Mouse (Mus musculus) neural tube, embryonic 15.5 days (tissue): ENCODE results near the gene Olfr922. TPM values are rescaled to one million over a fixed set of nuclear protein-coding genes. Genes with fewer than 3 reads are reported as not detected.

Experiments used
- ATAC-seq: fragments of 200-750 bp; cut with Nextera tagmentation; 2 replicates; pipeline ENCODE4 v1.8.0; 2017; ENCODE audit warnings: mild to moderate bottlenecking, moderate TSS enrichment, moderate library complexity; ENCODE audit not compliant: low FRiP score
- H3K27ac ChIP-seq: fragments of 300-500 bp; sonication (generic); replicated peaks from 2 replicates; pipeline ENCODE4 v1.5.1; 2015; ENCODE audit warnings: mild to moderate bottlenecking, inconsistent platforms
- H3K27me3 ChIP-seq: fragments of 300-500 bp; sonication (generic); replicated peaks from 2 replicates; pipeline ENCODE4 v1.6.1; 2015; ENCODE audit warnings: inconsistent platforms
- H3K36me3 ChIP-seq: fragments of 300-500 bp; sonication (generic); 2 replicates; pipeline ENCODE4 v1.6.1; 2015; ENCODE audit warnings: inconsistent platforms
- H3K4me1 ChIP-seq: fragments of 300-500 bp; sonication (generic); 2 replicates; pipeline ENCODE4 v1.6.1; 2015; ENCODE audit warnings: inconsistent platforms
- H3K4me2 ChIP-seq: fragments of 300-500 bp; sonication (generic); 2 replicates; pipeline ENCODE4 v1.6.1; 2015; ENCODE audit warnings: inconsistent platforms, mild to moderate bottlenecking, moderate library complexity
- H3K4me3 ChIP-seq: fragments of 300-500 bp; sonication (generic); replicated peaks from 2 replicates; pipeline ENCODE4 v1.5.1; 2015; ENCODE audit warnings: mild to moderate bottlenecking, inconsistent platforms
- H3K9ac ChIP-seq: fragments of 300-500 bp; sonication (generic); replicated peaks from 2 replicates; pipeline ENCODE4 v1.6.1; 2015; ENCODE audit warnings: mild to moderate bottlenecking, inconsistent platforms
- H3K9me3 ChIP-seq: fragments of 300-500 bp; sonication (generic); replicated peaks from 2 replicates; pipeline ENCODE4 v1.6.1; 2016; ENCODE audit warnings: inconsistent platforms
- WGBS: fragments of 180-500 bp; shearing (Covaris S2); methylation state at CpG from one replicate; pipeline ENCODE4 v1.1.7; 2015; ENCODE audit warnings: mixed read lengths; 5-methylcytosine and 5-hydroxymethylcytosine counted together
- polyA plus RNA-seq: library from polyadenylated mRNA; unstranded; fragments of >200 nt; fragmentation: Nextera tagmentation; extraction: Ambion mirVana; gene quantifications from 2 replicates; pipeline ENCODE4 v1.2.1, GENCODE M21; 2015

The Olfr922 gene
- polyA plus RNA-seq = not detected in 2 replicates

- Histone ChIP-seq H3K27ac (no peak within 1 kb of the TSS), H3K9ac (no peak within 1 kb of the TSS), H3K9me3 (no peaks in the 10 kb centered on the region), H3K4me3 (no peak within 1 kb of the TSS), H3K4me2 (no peak within 1 kb of the TSS), H3K27me3 (no peaks in the 10 kb centered on the region), H3K4me1 (no peaks in the 10 kb centered on the region), H3K36me3 (no peaks in the 10 kb centered on the region)
- no peak for ATAC-seq
- 61% methylated on average over 2 of the region's 2 CpGs for WGBS
These were observed at the start of gene Olfr922 for GRCm38 (mm10) chr9:38814314-38814713. TSS of gene Olfr922 (plus strand) at chr9:38814614.

- H3K4me2 ChIP-seq = no peak within 1 kb of the TSS
- ATAC-seq = no peak
- no peak within 1 kb of the TSS for H3K4me3 ChIP-seq
- no peaks in the 10 kb centered on the region for H3K9me3 ChIP-seq
- H3K4me1 ChIP-seq = no peaks in the 10 kb centered on the region
- H3K27me3 ChIP-seq = no peaks in the 10 kb centered on the region
- H3K9ac ChIP-seq = no peak within 1 kb of the TSS
- no peak within 1 kb of the TSS for H3K27ac ChIP-seq
- no peaks in the 10 kb centered on the region for H3K36me3 ChIP-seq
These were observed 41.6 kb upstream of the Olfr922 start, which contains the start of gene Olfr921 for GRCm38 (mm10) chr9:38772768-38773167. TSS of gene Olfr921 (plus strand) at chr9:38773068.

- H3K9me3 ChIP-seq = no peaks in the 10 kb centered on the region
- WGBS = 92% methylated on average over 2 of the region's 2 CpGs
- no peak overlapping the region for H3K4me3 ChIP-seq
- H3K9ac ChIP-seq = no peak overlapping the region
- H3K4me2 ChIP-seq = no peak overlapping the region
- H3K27me3 ChIP-seq = no peaks in the 10 kb centered on the region
- no peak overlapping the region for H3K27ac ChIP-seq
- H3K36me3 ChIP-seq = no peaks in the 10 kb centered on the region
- no peak for ATAC-seq
- no peaks in the 10 kb centered on the region for H3K4me1 ChIP-seq
These were observed 21.7 kb upstream of the Olfr922 start for GRCm38 (mm10) chr9:38792689-38793088.

- Histone ChIP-seq H3K9me3 (no peaks in the 10 kb centered on the region), H3K36me3 (no peaks in the 10 kb centered on the region)
- no peak for ATAC-seq
These were observed 8.7 kb upstream of the Olfr922 start for GRCm38 (mm10) chr9:38805696-38806095.

GRCm38 (mm10) chr9:38815458-38815986 lies 1.1 kb downstream of the Olfr922 start:
- Histone ChIP-seq H3K9me3 (no peaks in the 10 kb centered on the region), H3K4me2 (no peak overlapping the region), H3K27me3 (no peaks in the 10 kb centered on the region), H3K9ac (no peak overlapping the region), H3K4me1 (no peaks in the 10 kb centered on the region), H3K4me3 (no peak overlapping the region), H3K27ac (no peak overlapping the region), H3K36me3 (no peaks in the 10 kb centered on the region)
- WGBS = 88% methylated on average over 1 of the region's 1 CpGs
- ATAC-seq = no peak

More at GRCm38 (mm10) chr9:38805696-38806095, 8.7 kb upstream of the Olfr922 start:
- H3K27ac ChIP-seq = no peak overlapping the region
- H3K27me3 ChIP-seq = no peaks in the 10 kb centered on the region
- no peaks in the 10 kb centered on the region for H3K4me1 ChIP-seq
- no peak overlapping the region for H3K4me2 ChIP-seq
- no peak overlapping the region for H3K4me3 ChIP-seq
- H3K9ac ChIP-seq = no peak overlapping the region

- Histone ChIP-seq H3K4me3 (no peak within 1 kb of the TSS), H3K27ac (no peak within 1 kb of the TSS), H3K4me1 (no peaks in the 10 kb centered on the region), H3K4me2 (no peak within 1 kb of the TSS), H3K9ac (no peak within 1 kb of the TSS), H3K27me3 (no peaks in the 10 kb centered on the region), H3K36me3 (no peaks in the 10 kb centered on the region), H3K9me3 (no peaks in the 10 kb centered on the region)
- WGBS = 86% methylated on average over 1 of the region's 1 CpGs
- ATAC-seq = no peak
These were observed 11.8 kb downstream of the Olfr922 start, which contains the start of gene Olfr923 for GRCm38 (mm10) chr9:38826245-38826644. TSS of gene Olfr923 (plus strand) at chr9:38826545.

GRCm38 (mm10) chr9:38833027-38833426 lies 18.6 kb downstream of the Olfr922 start:
- no peak overlapping the region for H3K4me3 ChIP-seq
- no peak overlapping the region for H3K27ac ChIP-seq
- no peak overlapping the region for H3K4me2 ChIP-seq
- no peaks in the 10 kb centered on the region for H3K4me1 ChIP-seq
- no peaks in the 10 kb centered on the region for H3K9me3 ChIP-seq
- H3K36me3 ChIP-seq = no peaks in the 10 kb centered on the region
- H3K27me3 ChIP-seq = no peaks in the 10 kb centered on the region
- no peak overlapping the region for H3K9ac ChIP-seq
- 41% methylated on average over 2 of the region's 2 CpGs for WGBS
- ATAC-seq = no peak

- Histone ChIP-seq H3K9ac (no peak within 1 kb of the TSS), H3K4me1 (no peaks in the 10 kb centered on the region), H3K9me3 (no peaks in the 10 kb centered on the region), H3K4me3 (no peak within 1 kb of the TSS), H3K27me3 (no peaks in the 10 kb centered on the region), H3K27ac (no peak within 1 kb of the TSS), H3K4me2 (no peak within 1 kb of the TSS), H3K36me3 (no peaks in the 10 kb centered on the region)
- no peak for ATAC-seq
- WGBS = 96% methylated on average over 1 of the region's 1 CpGs
These were observed 29.7 kb downstream of the Olfr922 start, which contains the start of gene Olfr924 for GRCm38 (mm10) chr9:38844149-38844548. TSS of gene Olfr924 (plus strand) at chr9:38844449.

GRCm38 (mm10) chr9:38854760-38855159 lies 40.3 kb downstream of the Olfr922 start, which contains the start of gene Olfr26:
TSS of gene Olfr26 (plus strand) at chr9:38855060.
- Histone ChIP-seq H3K4me2 (no peak within 1 kb of the TSS), H3K4me3 (no peak within 1 kb of the TSS), H3K9me3 (no peaks in the 10 kb centered on the region), H3K4me1 (no peaks in the 10 kb centered on the region), H3K27ac (no peak within 1 kb of the TSS), H3K36me3 (no peaks in the 10 kb centered on the region), H3K9ac (no peak within 1 kb of the TSS), H3K27me3 (no peaks in the 10 kb centered on the region)
- no peak for ATAC-seq

Other genes starting within 250 kb of the Olfr922 start
- not detected in 2 replicates for gene Olfr912, start 234.4 kb upstream of the Olfr922 start, polyA plus RNA-seq
- gene Olfr913, start 221.9 kb upstream of the Olfr922 start, polyA plus RNA-seq = not detected in 2 replicates
- not detected in 2 replicates for gene Olfr914, start 209.5 kb upstream of the Olfr922 start, polyA plus RNA-seq
- gene Olfr916, start 154.7 kb upstream of the Olfr922 start, polyA plus RNA-seq = not detected in 2 replicates
- not detected in 2 replicates for gene Olfr917, start 148.8 kb upstream of the Olfr922 start, polyA plus RNA-seq
- gene Olfr918, start 140.0 kb upstream of the Olfr922 start, polyA plus RNA-seq = not detected in 2 replicates
- gene Olfr919, start 110.9 kb upstream of the Olfr922 start, polyA plus RNA-seq = not detected in 2 replicates
- 8.0 and 17.9 TPM in 2 replicates for gene Vwa5a, start 96.3 kb upstream of the Olfr922 start, polyA plus RNA-seq
- not detected in 2 replicates for gene Olfr920, start 62.3 kb upstream of the Olfr922 start, polyA plus RNA-seq
- not detected in 2 replicates for gene Olfr921, start 41.5 kb upstream of the Olfr922 start, polyA plus RNA-seq
- gene Olfr923, start 11.9 kb downstream of the Olfr922 start, polyA plus RNA-seq = not detected in 2 replicates
- not detected in 2 replicates for gene Olfr924, start 29.8 kb downstream of the Olfr922 start, polyA plus RNA-seq
- not detected in 2 replicates for gene Olfr26, start 40.4 kb downstream of the Olfr922 start, polyA plus RNA-seq
- not detected in 2 replicates for gene Olfr926, start 62.5 kb downstream of the Olfr922 start, polyA plus RNA-seq
- not detected in 2 replicates for gene Olfr930, start 115.2 kb downstream of the Olfr922 start, polyA plus RNA-seq
- gene Olfr933, start 157.7 kb downstream of the Olfr922 start, polyA plus RNA-seq = not detected in 2 replicates
- gene Olfr934, start 173.7 kb downstream of the Olfr922 start, polyA plus RNA-seq = not detected in 2 replicates
- gene Olfr935, start 185.1 kb downstream of the Olfr922 start, polyA plus RNA-seq = not detected in 2 replicates
- gene Olfr146, start 208.8 kb downstream of the Olfr922 start, polyA plus RNA-seq = not detected in 2 replicates